Mouse (Mus musculus) neural tube, embryonic 14.5 days (tissue): ENCODE results near the gene Scamp2. TPM values are rescaled to one million over a fixed set of nuclear protein-coding genes. Genes with fewer than 3 reads are reported as not detected.

ENCODE experiments used
- ATAC-seq: fragments of 200-750 bp; cut with Nextera tagmentation; 2 replicates; pipeline ENCODE4 v1.8.0; 2017; ENCODE audit warnings: low read depth, mild to moderate bottlenecking, moderate TSS enrichment, moderate library complexity
- H3K27ac ChIP-seq: fragments of 300-500 bp; sonication (generic); 2 replicates; pipeline ENCODE4 v1.5.1; 2014; ENCODE audit warnings: low read depth, mild to moderate bottlenecking, control low read depth, low read length, moderate library complexity, mixed read lengths
- H3K27me3 ChIP-seq: fragments of 300-500 bp; sonication (generic); 2 replicates; pipeline ENCODE4 v1.6.1; 2014; ENCODE audit warnings: low read length; ENCODE audit not compliant: control insufficient read depth, insufficient read depth
- H3K36me3 ChIP-seq: fragments of 300-500 bp; sonication (generic); 2 replicates; pipeline ENCODE4 v1.6.1; 2014; ENCODE audit warnings: low read length, mixed read lengths; ENCODE audit not compliant: control insufficient read depth, insufficient read depth
- H3K4me1 ChIP-seq: fragments of 300-500 bp; sonication (generic); 2 replicates; pipeline ENCODE4 v1.6.1; 2014; ENCODE audit warnings: low read length; ENCODE audit not compliant: control insufficient read depth, insufficient read depth
- H3K4me2 ChIP-seq: fragments of 300-500 bp; sonication (generic); 2 replicates; pipeline ENCODE4 v1.6.1; 2014; ENCODE audit warnings: mild to moderate bottlenecking, low read depth, low read length, control low read depth
- H3K4me3 ChIP-seq: fragments of 300-500 bp; sonication (generic); 2 replicates; pipeline ENCODE4 v1.5.1; 2014; ENCODE audit warnings: low read depth, low read length, control low read depth, mixed read lengths
- H3K9ac ChIP-seq: fragments of 300-500 bp; sonication (generic); replicated peaks from 2 replicates; pipeline ENCODE4 v1.6.1; 2014; ENCODE audit warnings: low read depth, mild to moderate bottlenecking, control low read depth, low read length, mixed read lengths
- H3K9me3 ChIP-seq: fragments of 300-500 bp; sonication (generic); 2 replicates; pipeline ENCODE4 v1.6.1; 2016; ENCODE audit warnings: low read length; ENCODE audit not compliant: control insufficient read depth
- WGBS: fragments of 180-500 bp; shearing (Covaris S2); extraction: QIAGEN DNeasy Blood & Tissue Kit; methylation state at CpG from one replicate; pipeline ENCODE4 v1.1.7; 2014; 5-methylcytosine and 5-hydroxymethylcytosine counted together
- polyA plus RNA-seq: library from polyadenylated mRNA; unstranded; fragments of >200 nt; fragmentation: Nextera tagmentation; extraction: Ambion mirVana; gene quantifications from 2 replicates; pipeline ENCODE4 v1.2.1, GENCODE M21; 2014

Gene Scamp2
- polyA plus RNA-seq, result 46.1 and 48.9 TPM in 2 replicates

DNA sequence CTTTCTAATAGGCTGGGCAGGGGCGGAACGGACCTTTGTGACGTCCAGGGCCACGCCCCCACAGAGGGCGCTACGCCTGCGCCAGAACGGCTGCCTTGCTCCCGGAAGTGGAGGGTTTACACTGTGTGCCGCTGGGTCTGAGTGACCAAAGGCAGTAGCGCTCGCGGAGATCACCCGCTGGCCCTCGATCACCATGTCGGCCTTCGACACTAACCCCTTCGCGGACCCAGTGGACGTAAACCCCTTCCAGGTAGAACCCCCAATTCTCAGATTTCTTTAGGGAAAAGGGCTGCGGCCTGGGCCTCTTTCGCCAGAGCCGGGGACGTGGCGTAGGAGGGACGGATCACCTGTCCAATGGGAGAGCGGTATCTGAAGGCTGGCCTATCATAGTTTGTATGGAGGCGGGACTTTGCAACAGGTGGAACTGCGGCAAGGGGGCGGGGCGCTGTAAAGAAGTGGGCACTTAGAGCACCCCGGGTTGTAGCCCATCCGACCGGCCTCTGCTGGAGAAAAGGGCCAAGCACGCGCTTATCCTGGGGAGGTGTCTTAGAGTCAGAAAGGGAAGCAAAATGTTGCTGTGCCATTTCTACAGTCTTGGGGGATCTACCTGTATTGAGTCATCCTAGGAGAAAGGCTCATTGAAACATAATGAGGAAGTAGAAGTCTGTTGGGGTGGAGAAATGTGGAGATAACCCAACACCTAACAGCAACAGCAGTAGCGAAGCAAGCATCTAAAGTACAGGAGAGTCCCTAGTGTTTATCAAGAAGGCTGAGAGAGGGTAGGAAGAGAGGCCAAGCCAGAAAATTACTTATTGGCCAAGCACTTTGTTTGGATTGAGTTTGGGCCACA is at the start of gene Scamp2:
Gene Scamp2 (plus strand): TSS at position 83 of the 850 bp plus-strand sequence.
- no peaks in the 10 kb centered on the region for H3K9me3 ChIP-seq
- H3K4me3 ChIP-seq, result peak within 1 kb of the TSS; percentile 67
- peak; percentile 100 for ATAC-seq
- H3K36me3 ChIP-seq, result no peaks in the 10 kb centered on the region
- no peaks in the 10 kb centered on the region for H3K27me3 ChIP-seq
- WGBS, result 2% methylated on average over 37 of the region's 37 CpGs
- peak within 1 kb of the TSS; percentile 93 for H3K4me2 ChIP-seq
- H3K4me1 ChIP-seq, result peaks cover 20% of the 10 kb centered on the region
- peak within 1 kb of the TSS; percentile 59 for H3K9ac ChIP-seq
- H3K27ac ChIP-seq, result peak within 1 kb of the TSS; percentile 52

DNA sequence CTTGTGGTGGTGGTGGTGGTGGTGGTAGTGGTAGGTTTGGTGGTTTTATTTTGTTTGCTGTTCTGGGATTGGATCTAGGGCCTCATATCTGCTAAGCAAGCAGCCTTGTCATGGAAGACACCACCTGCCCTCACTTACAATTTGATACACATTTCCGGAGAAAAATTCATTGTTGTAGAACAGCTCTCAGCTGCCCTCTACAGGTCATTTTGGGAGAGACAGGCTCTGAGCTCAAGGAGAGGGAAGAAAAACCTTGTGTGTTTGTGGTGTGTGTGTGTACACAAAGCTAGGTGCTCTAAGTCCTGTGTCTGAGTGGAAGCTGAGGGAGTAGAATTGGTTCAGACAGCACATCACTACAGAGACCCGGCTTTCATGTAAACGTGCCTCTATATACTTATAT is 43.6 kb upstream of the Scamp2 start:
- no peak overlapping the region for H3K4me3 ChIP-seq
- H3K9me3 ChIP-seq, result no peaks in the 10 kb centered on the region
- peaks cover 5% of the 10 kb centered on the region for H3K4me1 ChIP-seq
- no peak overlapping the region for H3K9ac ChIP-seq
- no peaks in the 10 kb centered on the region for H3K36me3 ChIP-seq
- H3K4me2 ChIP-seq, result no peak overlapping the region
- H3K27ac ChIP-seq, result no peak overlapping the region
- no peak for ATAC-seq
- no peaks in the 10 kb centered on the region for H3K27me3 ChIP-seq
- 12% methylated on average over 3 of the region's 3 CpGs for WGBS

DNA sequence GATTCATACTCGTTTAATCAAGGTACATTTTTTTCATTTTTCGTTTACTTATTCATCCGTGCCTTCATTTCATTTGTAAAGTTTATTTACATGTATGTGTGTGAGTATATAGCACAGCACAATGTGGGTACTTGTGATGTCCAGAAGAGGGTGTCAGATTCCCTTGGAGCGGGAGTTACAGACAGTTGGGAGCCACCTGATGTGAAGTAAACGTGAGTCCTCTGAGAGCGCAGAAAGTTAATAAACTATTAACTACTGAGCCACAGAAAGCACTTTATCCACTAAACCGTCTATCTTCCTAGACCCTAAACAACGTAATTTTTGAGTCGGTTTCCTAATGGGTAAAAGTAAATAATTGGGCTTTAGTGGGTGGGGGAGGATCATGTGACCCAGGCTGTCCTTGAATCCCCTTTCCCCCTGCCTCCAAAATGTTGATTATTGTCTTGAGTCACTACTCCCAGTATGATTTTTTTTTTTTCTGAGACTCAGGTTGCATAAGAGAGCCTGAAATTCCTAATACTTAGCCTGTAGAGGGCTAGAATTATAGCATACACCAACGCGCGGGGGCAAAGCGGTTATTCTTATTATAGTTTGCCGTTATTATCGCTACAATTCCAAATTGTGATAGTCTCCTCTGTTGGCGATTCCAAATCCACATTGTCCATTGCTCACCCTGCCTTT is 40.2 kb upstream of the Scamp2 start:
- H3K27ac ChIP-seq, result peak overlapping the region; percentile 95
- peak overlapping the region; percentile 86 for H3K4me2 ChIP-seq
- peaks cover 19% of the 10 kb centered on the region for H3K4me1 ChIP-seq
- H3K9ac ChIP-seq, result peak overlapping the region; percentile 99
- 28% methylated on average over 16 of the region's 16 CpGs for WGBS
- peak; percentile 36; the same call in 1 of the 2 replicates for ATAC-seq
- H3K27me3 ChIP-seq, result no peaks in the 10 kb centered on the region
- H3K36me3 ChIP-seq, result no peaks in the 10 kb centered on the region
- H3K4me3 ChIP-seq, result peak overlapping the region; percentile 92
- H3K9me3 ChIP-seq, result no peaks in the 10 kb centered on the region

DNA sequence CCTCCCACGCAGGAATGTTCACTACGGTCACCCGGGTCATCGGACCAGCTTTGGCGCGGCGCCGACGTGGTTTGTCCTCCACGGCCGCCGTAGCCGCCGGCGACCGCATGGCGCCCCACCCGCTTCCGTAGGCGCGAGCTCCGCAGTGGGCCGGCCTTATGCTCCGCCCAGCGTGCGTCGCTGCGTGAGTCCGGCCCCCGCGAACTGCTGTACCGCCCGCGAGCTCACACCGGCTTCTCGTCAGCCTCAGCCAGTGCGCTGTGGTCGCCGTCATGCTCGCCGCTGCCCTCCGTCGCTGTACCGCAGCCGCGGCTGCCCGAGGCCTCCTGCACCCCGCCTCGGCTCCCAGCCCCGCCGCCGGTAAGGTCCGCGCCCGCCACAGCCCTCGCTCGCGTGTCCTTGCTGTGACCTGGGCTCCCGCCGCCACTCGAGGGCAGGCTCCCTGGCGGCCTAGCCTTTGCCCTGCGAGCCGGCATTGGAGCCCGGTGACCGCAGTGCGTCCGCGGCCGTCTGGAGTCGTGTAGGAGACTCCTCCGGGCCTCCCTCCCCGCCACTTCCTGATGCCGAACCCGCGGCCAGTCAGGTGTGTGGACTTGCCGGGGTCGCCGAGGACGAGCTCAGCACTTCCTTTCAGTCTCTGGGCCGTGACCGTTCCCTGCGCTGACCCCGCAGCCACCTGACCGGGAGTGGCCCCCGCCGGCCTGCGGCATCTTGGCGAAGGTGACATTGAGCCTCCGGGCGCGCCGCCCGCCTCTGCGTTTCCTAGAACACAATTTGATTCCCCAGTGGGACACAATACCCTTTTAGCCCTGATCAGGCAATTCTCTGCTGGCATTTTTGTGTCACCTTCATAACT is 39.5 kb upstream of the Scamp2 start, which contains the start of gene Cox5a:
Gene Cox5a (plus strand): TSS at position 219 of the 856 bp plus-strand sequence.
- H3K4me1 ChIP-seq, result peaks cover 19% of the 10 kb centered on the region
- H3K4me2 ChIP-seq, result peak within 1 kb of the TSS; percentile 86
- H3K27ac ChIP-seq, result peak within 1 kb of the TSS; percentile 95
- peak within 1 kb of the TSS; percentile 99 for H3K9ac ChIP-seq
- ATAC-seq, result peak; percentile 94
- no peaks in the 10 kb centered on the region for H3K27me3 ChIP-seq
- H3K9me3 ChIP-seq, result no peaks in the 10 kb centered on the region
- WGBS, result under 1% methylated on average over 86 of the region's 95 CpGs
- H3K4me3 ChIP-seq, result peak within 1 kb of the TSS; percentile 92
- H3K36me3 ChIP-seq, result no peaks in the 10 kb centered on the region

DNA sequence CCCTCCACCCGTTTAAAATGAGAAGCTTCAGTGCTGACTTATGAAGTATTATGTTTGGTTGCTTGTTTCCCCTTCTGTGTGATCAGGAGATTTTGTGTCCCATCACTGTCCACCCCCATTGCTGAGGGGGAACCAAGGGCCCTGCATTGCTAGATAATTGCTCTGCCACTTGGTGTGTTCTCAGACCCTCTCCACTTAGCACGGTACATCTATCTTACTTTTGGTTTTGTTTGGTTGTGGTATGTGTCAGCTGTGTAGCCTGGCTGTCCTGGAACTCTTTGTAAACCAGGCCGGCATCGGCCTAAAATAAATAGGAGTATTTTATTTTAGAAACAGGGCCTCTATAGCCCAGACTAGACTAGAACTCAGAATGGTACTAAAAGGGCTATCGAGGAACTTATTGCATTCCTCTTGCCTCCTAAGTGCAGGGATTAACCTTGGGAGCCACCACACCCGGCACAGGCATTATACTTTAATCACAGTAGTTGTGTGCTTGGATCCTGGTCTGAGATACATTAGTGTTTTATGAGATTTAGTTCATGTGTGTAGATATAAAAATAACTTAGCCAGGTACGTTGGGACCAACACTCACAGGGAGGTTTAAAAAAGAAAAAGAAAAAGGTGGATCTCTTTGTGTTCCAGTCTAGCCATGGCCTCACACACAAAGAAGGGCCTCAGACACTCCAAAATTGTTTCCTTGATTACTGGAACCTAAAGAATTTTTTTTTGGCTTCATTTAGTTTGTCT is 38.5 kb upstream of the Scamp2 start:
- H3K4me1 ChIP-seq, result peaks cover 19% of the 10 kb centered on the region
- no peak for ATAC-seq
- H3K4me3 ChIP-seq, result peak overlapping the region; percentile 92
- H3K27me3 ChIP-seq, result no peaks in the 10 kb centered on the region
- no peak overlapping the region for H3K27ac ChIP-seq
- H3K9ac ChIP-seq, result peak overlapping the region; percentile 99
- H3K36me3 ChIP-seq, result no peaks in the 10 kb centered on the region
- peak overlapping the region; percentile 86 for H3K4me2 ChIP-seq
- 33% methylated on average over 7 of the region's 7 CpGs for WGBS
- H3K9me3 ChIP-seq, result no peaks in the 10 kb centered on the region

DNA sequence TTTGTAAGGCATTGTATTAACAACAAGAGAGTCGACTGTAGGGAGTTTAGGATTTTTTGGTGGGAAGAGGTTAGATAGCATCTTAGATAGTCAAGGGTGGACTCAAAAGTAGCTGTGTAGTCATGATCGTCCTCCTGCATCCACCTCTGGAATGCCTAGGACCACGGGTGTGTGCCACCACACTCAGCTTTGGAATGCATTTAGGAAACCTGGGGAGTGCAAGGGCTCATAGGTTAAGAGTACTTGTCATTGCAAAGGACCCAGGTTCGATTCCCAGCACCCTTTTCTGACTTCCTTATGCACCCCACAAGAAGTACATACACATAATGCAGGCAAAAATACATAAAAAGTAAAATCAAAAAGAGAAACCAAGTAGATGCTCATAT is 37.9 kb upstream of the Scamp2 start:
- Histone ChIP-seq H3K27me3 (no peaks in the 10 kb centered on the region), H3K9ac (no peak overlapping the region), H3K4me3 (peak overlapping the region; percentile 92), H3K27ac (no peak overlapping the region), H3K9me3 (no peaks in the 10 kb centered on the region), H3K4me2 (peak overlapping the region; percentile 86), H3K36me3 (no peaks in the 10 kb centered on the region), H3K4me1 (peaks cover 19% of the 10 kb centered on the region)
- 89% methylated on average over 4 of the region's 4 CpGs for WGBS
- ATAC-seq, result no peak

DNA sequence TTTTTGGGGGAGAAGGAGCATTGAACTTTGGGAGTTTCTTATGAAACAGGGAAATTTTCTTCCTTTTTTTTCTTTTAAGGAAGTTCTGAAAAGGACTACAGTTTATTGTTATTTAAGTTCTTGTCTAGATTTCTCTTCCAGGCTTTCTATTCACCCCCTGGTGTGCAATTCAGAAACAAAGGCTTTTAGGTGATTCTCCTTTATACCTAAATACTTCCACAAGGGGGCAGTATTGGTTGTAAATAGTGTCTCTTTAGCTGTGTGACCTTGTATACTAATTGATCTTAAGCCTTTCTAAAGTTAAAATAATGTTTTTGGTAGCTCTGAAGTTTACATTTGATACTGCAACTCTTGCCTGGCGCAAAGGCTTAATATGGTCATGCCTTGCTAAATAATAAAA is 37.0 kb upstream of the Scamp2 start:
- no peak for ATAC-seq
- Histone ChIP-seq H3K9me3 (no peaks in the 10 kb centered on the region), H3K4me3 (no peak overlapping the region), H3K4me2 (no peak overlapping the region), H3K4me1 (peaks cover 19% of the 10 kb centered on the region), H3K9ac (no peak overlapping the region), H3K27me3 (no peaks in the 10 kb centered on the region), H3K27ac (no peak overlapping the region), H3K36me3 (no peaks in the 10 kb centered on the region)
- 98% methylated on average over 1 of the region's 1 CpGs for WGBS

DNA sequence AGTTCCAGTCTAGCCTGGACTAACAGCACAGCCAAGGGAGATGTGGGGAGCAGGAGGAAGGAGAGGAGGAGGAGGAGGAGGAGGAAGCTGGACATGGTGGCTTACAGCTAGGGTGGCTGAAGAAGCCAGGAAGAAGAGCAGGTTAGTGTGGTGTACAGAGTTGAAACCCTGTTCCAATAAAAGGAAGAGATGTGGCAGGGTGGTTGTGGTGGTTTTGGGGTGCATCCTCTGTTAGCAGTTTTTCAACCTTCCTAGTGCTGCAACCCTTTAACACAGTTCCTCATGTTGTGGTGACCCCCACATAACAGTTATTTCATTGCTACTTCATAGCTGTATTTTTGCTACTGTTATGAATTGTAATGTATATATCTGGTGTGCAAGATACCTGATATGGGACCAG is 36.3 kb upstream of the Scamp2 start:
- Histone ChIP-seq H3K4me2 (no peak overlapping the region), H3K9ac (no peak overlapping the region), H3K4me3 (no peak overlapping the region), H3K36me3 (no peaks in the 10 kb centered on the region), H3K27ac (no peak overlapping the region), H3K27me3 (no peaks in the 10 kb centered on the region), H3K4me1 (peaks cover 19% of the 10 kb centered on the region), H3K9me3 (no peaks in the 10 kb centered on the region)
- no peak for ATAC-seq
